Mouse (Mus musculus) heart, adult 2 months (tissue): ENCODE results near the gene Vtcn1.

ENCODE experiments used
- CTCF ChIP-seq: fragments of 200-600 bp; IDR thresholded peaks from 2 replicates; pipeline ENCODE4 v1.8.1; 2022; ENCODE audit warnings: antibody characterized with exemption, mild to moderate bottlenecking, moderate library complexity
- EP300 ChIP-seq: fragments of 200-500 bp; IDR thresholded peaks from 2 replicates; pipeline ENCODE4 v1.6.1; 2011; ENCODE audit warnings: low read depth, low read length, control low read depth; ENCODE audit not compliant: insufficient read depth
- POLR2A ChIP-seq: fragments of 200-500 bp; IDR thresholded peaks from 2 replicates; pipeline ENCODE4 v1.6.1; 2011; ENCODE audit warnings: mild to moderate bottlenecking, low read depth, low read length, control low read depth; ENCODE audit not compliant: insufficient read depth

- TF ChIP-seq POLR2A, result no peak
- no peak for TF ChIP-seq CTCF
- no peak for TF ChIP-seq EP300
Measured at GRCm38 (mm10) chr3:100793345-100793744, 31.9 kb upstream of the Vtcn1 start.
